Mouse (Mus musculus): ENCODE data around the gene Car2. TPM values are rescaled to one million over a fixed set of nuclear protein-coding genes. Genes with fewer than 3 reads are reported as not detected.

Gene Car2
- polyA plus RNA-seq (2015; fragmentation: Nextera tagmentation; extraction: Ambion mirVana), result 19.9 and 22.5 TPM in 2 replicates

DNA sequence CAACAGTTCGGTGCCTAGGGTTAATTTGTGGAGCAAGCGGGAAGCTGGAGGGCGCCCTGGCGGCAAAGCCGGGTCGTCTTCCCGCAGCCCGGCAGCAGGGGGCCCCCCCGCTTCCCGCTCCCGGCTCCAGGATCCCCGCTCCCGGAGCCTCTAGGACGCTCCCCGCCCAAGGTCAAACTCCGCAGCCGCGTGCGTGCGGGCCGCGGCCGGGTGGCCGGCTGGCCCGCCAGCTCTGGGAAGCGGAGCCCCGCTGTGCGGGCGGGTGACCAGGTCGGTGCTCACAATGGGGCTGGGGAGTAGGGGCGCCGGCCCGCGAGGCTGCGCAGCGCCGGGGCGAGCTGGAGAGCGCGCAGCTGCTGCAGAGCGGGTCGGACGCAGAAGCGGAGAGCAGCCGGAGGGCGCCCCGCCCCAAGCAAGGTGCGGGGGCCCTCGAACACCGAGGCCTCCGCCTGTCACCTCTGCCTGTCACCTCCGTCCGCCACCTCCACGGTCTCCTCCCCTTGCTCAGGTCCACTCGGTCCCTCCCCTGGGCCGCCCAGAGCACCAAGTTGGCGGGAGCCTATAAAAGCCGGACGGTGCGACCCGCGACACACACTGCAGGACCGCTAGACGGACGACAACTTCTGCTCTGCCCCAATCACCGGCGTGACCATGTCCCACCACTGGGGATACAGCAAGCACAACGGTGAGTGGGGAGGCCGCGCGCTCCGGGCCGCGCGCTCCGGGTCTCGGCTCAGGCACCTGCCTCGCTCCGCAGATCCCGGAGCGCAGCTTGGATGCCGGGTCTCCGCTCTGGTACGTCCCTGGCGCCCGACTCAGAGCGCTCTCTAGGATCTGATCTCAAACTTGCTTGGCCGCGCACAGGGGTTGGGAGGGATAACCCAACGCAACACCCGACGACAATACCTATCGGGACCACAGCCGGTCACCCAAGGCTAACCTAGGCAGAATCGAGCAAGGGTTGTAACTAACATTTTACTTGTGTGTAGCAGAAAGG, at the start of gene Car2:
Car2 (plus strand) TSS at position 172 of the 997 bp plus-strand sequence.
- peak within 1 kb of the TSS; percentile 97 for H3K4me2 ChIP-seq (replicated peaks)
- peaks cover 6% of the 10 kb centered on the region; the same call in 1 of the 2 replicates for H3K4me1 ChIP-seq
- no peak within 1 kb of the TSS for H3K27ac ChIP-seq (replicated peaks)
- no peaks in the 10 kb centered on the region for H3K9me3 ChIP-seq (replicated peaks)
- peaks cover 21% of the 10 kb centered on the region for H3K27me3 ChIP-seq
- under 1% methylated on average over 89 of the region's 95 CpGs for WGBS
- no peaks in the 10 kb centered on the region for H3K36me3 ChIP-seq
- peak within 1 kb of the TSS; percentile 53 for H3K9ac ChIP-seq
- peak; percentile 79 for ATAC-seq (ENCODE audit: insufficient number of reproducible peaks, low FRiP score, low TSS enrichment, low read depth)
- peak within 1 kb of the TSS; percentile 62 for H3K4me3 ChIP-seq (replicated peaks)

DNA sequence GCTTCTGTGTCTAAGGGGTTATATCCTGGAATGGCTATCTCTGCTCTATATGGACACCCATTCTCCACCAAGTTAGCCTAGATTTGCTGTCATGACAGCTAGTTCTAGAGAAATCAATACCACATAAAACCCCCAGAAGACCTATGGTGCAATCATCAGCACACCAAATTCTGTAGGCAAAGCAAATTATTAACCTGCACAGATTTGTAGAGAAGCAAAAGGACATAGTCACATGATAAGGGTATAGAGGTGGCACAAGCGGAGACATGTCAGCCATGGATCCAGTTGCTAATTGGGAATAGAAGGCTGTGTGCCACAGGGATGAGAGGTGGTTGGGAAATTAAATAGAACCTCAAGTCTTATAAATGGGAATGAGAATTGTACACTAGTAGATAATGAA, 47.1 kb upstream of the Car2 start:
- no peaks in the 10 kb centered on the region for H3K9me3 ChIP-seq (replicated peaks)
- H3K4me2 ChIP-seq (replicated peaks), result no peak overlapping the region
- H3K4me1 ChIP-seq, result no peaks in the 10 kb centered on the region
- no peaks in the 10 kb centered on the region for H3K27me3 ChIP-seq
- no peak overlapping the region for H3K4me3 ChIP-seq (replicated peaks)
- no peaks in the 10 kb centered on the region for H3K36me3 ChIP-seq
- no peak overlapping the region for H3K9ac ChIP-seq
- no peak overlapping the region for H3K27ac ChIP-seq (replicated peaks)
- WGBS, result 90% methylated on average over 1 of the region's 1 CpGs
- ATAC-seq (ENCODE audit: insufficient number of reproducible peaks, low FRiP score, low TSS enrichment, low read depth), result no peak

DNA sequence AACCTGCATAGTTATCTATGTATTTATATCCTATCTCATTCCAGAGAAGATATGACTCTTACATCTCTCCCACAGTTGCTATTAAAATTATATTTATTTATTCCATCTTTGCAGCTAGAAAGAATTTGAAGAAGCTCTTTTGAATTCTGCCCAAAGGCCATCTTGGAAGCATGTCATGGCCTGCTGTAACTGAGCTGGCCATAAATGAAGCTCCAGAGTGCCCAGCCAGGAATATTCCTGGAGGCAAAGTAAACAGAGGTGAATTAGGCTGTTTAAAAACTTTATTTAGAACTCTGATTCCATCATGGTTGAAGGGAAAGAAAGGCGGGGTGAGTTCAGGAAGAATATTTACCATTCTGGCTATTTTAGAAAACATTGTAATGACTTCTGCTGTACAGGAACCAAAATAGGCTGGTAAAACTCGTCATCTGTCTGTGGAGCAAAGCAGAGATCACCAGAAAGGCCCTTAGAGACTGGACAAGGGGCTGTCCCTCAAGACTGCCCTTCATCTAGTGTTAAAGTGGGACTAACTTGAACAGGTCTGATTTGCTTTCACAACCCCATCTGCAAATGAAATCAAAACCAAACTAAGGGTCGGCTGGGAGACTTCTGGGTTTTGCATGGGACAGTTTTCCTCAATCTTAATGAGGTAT, 46.5 kb upstream of the Car2 start:
- Histone ChIP-seq H3K36me3 (no peaks in the 10 kb centered on the region), H3K9ac (no peak overlapping the region), H3K4me2 (replicated peaks) (no peak overlapping the region), H3K27ac (replicated peaks) (no peak overlapping the region), H3K4me3 (replicated peaks) (no peak overlapping the region), H3K27me3 (no peaks in the 10 kb centered on the region), H3K9me3 (replicated peaks) (no peaks in the 10 kb centered on the region), H3K4me1 (no peaks in the 10 kb centered on the region)
- ATAC-seq (ENCODE audit: insufficient number of reproducible peaks, low FRiP score, low TSS enrichment, low read depth), result no peak
- 72% methylated on average over 3 of the region's 3 CpGs for WGBS

DNA sequence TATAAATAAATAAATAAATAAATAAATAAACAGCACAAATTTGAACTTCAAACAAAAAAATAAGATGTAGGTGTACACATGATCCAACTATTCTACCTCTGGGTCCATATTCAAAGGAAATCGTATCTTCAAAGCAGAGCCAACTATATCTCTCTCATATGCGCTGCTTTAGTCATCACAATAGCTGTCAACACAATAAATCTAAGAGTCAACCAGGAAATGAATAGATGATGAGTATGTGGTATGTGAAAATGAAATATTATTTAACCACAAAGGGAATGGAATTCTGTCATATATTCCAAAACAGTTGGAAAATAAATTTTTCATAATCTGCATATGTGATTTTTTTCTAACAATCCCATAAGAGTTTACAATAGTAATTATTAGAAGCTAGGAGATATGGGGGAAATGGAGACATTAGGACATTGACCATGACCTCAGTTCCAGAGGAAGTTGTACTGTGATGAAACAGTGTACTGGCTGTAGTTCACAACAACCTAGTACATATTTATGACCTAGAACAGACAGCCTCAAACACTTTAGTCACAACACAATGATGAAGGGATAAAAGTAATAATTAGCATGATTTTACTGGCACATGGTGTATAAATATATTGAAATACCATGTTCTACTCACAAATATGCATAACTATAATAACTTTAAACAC, 37.4 kb upstream of the Car2 start:
- Histone ChIP-seq H3K9ac (no peak overlapping the region), H3K36me3 (no peaks in the 10 kb centered on the region), H3K27ac (replicated peaks) (no peak overlapping the region), H3K4me3 (replicated peaks) (no peak overlapping the region), H3K4me1 (no peaks in the 10 kb centered on the region), H3K9me3 (replicated peaks) (no peaks in the 10 kb centered on the region), H3K4me2 (replicated peaks) (no peak overlapping the region), H3K27me3 (no peaks in the 10 kb centered on the region)
- no peak for ATAC-seq (ENCODE audit: insufficient number of reproducible peaks, low FRiP score, low TSS enrichment, low read depth)
- 70% methylated on average over 2 of the region's 2 CpGs for WGBS

DNA sequence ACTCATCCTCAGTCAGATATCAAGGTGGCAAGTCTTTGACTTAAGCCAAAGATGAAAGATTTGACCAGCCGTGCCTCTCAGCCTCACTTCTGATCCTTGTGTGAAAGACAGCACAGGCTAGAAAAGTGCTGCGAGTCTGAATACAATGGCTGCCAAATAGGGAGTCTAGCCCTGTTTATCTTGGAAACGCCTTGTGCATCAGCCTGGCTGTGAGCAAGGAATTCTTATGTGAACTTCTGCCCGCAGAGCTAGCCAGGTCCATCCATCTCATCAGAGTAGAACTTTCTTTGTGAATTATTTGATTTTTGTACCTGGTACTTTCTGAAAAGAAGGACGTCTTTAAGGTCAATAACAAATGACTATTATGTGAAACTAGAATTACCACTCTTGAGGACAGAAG, 32.1 kb upstream of the Car2 start:
- no peaks in the 10 kb centered on the region for H3K27me3 ChIP-seq
- H3K4me3 ChIP-seq (replicated peaks), result no peak overlapping the region
- H3K9me3 ChIP-seq (replicated peaks), result no peaks in the 10 kb centered on the region
- no peaks in the 10 kb centered on the region for H3K36me3 ChIP-seq
- ATAC-seq (ENCODE audit: insufficient number of reproducible peaks, low FRiP score, low TSS enrichment, low read depth), result no peak
- WGBS, result 71% methylated on average over 5 of the region's 5 CpGs
- no peaks in the 10 kb centered on the region for H3K4me1 ChIP-seq
- H3K27ac ChIP-seq (replicated peaks), result no peak overlapping the region
- no peak overlapping the region for H3K4me2 ChIP-seq (replicated peaks)
- no peak overlapping the region for H3K9ac ChIP-seq

DNA sequence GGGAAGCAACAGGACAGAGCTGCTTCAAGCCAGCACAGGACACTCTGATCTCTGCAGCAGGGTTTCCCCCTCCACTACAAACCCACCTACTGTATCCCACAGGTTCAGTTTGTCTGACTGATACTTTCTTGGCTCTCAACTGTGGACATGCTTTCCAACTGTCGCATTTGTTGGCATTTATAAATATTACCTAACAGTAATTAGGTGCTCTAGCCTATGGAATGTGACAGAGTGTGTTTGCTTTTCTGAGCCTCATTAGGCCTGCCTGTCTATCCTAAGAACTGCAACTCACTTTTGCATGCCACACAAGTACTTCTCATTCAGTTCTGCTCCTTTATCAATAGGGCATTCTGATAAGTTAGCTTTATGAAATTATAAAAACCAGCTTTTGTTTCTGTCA, 31.6 kb upstream of the Car2 start:
- H3K4me1 ChIP-seq, result no peaks in the 10 kb centered on the region
- no peaks in the 10 kb centered on the region for H3K27me3 ChIP-seq
- no peak for ATAC-seq (ENCODE audit: insufficient number of reproducible peaks, low FRiP score, low TSS enrichment, low read depth)
- no peak overlapping the region for H3K4me3 ChIP-seq (replicated peaks)
- no peak overlapping the region for H3K9ac ChIP-seq
- no peak overlapping the region for H3K27ac ChIP-seq (replicated peaks)
- no peaks in the 10 kb centered on the region for H3K36me3 ChIP-seq
- no peak overlapping the region for H3K4me2 ChIP-seq (replicated peaks)
- no peaks in the 10 kb centered on the region for H3K9me3 ChIP-seq (replicated peaks)
- 64% methylated on average over 1 of the region's 1 CpGs for WGBS

DNA sequence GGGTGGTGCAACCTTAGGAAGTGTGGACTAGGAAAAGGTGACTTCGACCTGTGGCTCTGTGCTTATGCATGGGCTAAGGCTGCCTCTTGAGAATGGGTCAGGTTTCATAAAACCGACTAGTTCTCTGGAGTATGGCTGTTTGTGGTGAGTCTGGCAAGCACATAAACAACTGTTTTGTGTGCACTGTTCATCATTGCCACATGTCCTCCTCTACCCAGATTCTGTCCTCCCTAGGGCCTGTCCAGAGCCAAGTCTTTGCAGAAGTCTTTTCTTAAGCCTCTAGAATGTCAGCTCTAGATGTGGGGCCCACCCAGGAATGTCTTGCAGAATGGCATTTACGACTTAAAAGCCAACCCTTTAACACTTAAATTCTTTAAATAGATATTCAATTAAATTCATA, 28.2 kb upstream of the Car2 start:
- no peaks in the 10 kb centered on the region for H3K9me3 ChIP-seq (replicated peaks)
- H3K27me3 ChIP-seq, result no peaks in the 10 kb centered on the region

DNA sequence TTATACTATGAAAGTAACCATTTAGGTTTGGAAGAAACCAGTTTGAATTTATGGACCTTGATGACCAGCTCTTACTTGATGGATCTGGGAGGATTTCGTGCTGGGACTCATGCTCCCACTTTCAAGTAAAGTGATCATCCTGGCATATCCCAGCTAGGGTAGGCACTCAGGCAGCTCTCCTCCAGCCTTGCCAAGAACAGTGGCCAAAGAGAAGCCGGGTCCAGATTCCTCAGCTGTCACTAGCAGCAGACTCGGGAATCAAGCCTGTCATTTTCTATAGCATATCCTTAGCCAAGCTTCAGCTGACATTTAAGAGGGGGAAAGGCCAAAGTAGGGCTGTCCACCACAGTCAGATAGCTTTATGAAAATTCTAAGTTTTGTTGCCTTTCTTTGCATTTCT, 25.8 kb upstream of the Car2 start:
- Histone ChIP-seq H3K27me3 (no peaks in the 10 kb centered on the region), H3K4me2 (replicated peaks) (no peak overlapping the region), H3K4me3 (replicated peaks) (no peak overlapping the region), H3K4me1 (peaks cover 13% of the 10 kb centered on the region; the same call in 1 of the 2 replicates), H3K27ac (replicated peaks) (no peak overlapping the region), H3K9ac (no peak overlapping the region), H3K36me3 (no peaks in the 10 kb centered on the region), H3K9me3 (replicated peaks) (no peaks in the 10 kb centered on the region)
- 61% methylated on average over 3 of the region's 3 CpGs for WGBS
- ATAC-seq (ENCODE audit: insufficient number of reproducible peaks, low FRiP score, low TSS enrichment, low read depth), result no peak

More for the DNA sequence above, 28.2 kb upstream of the Car2 start:
- Histone ChIP-seq H3K4me3 (replicated peaks) (no peak overlapping the region), H3K4me1 (peaks cover 7% of the 10 kb centered on the region; the same call in 1 of the 2 replicates), H3K36me3 (no peaks in the 10 kb centered on the region), H3K9ac (no peak overlapping the region), H3K4me2 (replicated peaks) (no peak overlapping the region), H3K27ac (replicated peaks) (no peak overlapping the region)
- WGBS, result 49% methylated on average over 3 of the region's 3 CpGs
- no peak for ATAC-seq (ENCODE audit: insufficient number of reproducible peaks, low FRiP score, low TSS enrichment, low read depth)

DNA sequence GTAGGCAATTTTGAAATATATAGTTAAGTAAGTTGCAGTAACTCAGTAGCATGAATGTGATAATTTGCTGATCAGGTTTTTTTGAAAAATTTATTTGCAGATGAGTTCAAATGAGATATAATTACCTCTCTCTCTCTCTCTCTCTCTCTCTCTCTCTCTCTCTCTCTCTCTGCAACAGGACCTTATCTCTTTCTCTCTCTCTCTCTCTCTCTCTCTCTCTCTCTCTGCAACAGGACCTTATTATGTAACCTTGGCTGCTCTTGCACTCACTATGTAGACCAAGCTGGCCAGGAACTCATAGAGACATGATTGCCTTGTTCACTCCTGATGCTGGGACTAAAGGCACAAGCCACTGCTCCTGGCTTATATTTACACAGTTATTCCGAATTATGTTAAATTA, 24.9 kb upstream of the Car2 start:
- H3K4me1 ChIP-seq, result peaks cover 13% of the 10 kb centered on the region; the same call in 1 of the 2 replicates
- no peak overlapping the region for H3K27ac ChIP-seq (replicated peaks)
- no peak for ATAC-seq (ENCODE audit: insufficient number of reproducible peaks, low FRiP score, low TSS enrichment, low read depth)
- no peaks in the 10 kb centered on the region for H3K9me3 ChIP-seq (replicated peaks)
- 71% methylated on average over 1 of the region's 1 CpGs for WGBS
- no peak overlapping the region for H3K9ac ChIP-seq
- H3K4me2 ChIP-seq (replicated peaks), result no peak overlapping the region
- H3K27me3 ChIP-seq, result no peaks in the 10 kb centered on the region
- no peak overlapping the region for H3K4me3 ChIP-seq (replicated peaks)
- no peaks in the 10 kb centered on the region for H3K36me3 ChIP-seq

DNA sequence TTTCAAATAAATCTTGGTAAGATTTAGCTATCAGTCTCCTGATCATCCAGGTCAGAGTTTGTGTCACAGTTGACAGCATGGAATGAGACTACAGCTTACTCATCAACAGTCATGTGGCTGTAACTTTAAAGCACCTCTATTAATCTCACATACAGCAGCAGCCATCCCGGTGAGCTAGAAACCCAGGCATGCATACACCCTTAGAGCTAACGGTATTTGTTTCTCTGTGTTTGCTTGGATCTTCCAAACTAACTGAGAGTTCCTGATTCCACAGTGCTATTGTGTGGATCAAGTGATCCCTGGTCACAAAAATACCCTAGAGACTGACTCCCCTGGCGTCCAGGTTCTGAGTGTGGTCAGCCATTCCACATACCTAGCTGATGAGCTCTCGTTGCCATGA, 24.3 kb upstream of the Car2 start:
- no peak for ATAC-seq (ENCODE audit: insufficient number of reproducible peaks, low FRiP score, low TSS enrichment, low read depth)
- Histone ChIP-seq H3K27me3 (no peaks in the 10 kb centered on the region), H3K9ac (no peak overlapping the region), H3K4me3 (replicated peaks) (no peak overlapping the region), H3K36me3 (no peaks in the 10 kb centered on the region), H3K27ac (replicated peaks) (no peak overlapping the region), H3K9me3 (replicated peaks) (no peaks in the 10 kb centered on the region), H3K4me2 (replicated peaks) (no peak overlapping the region), H3K4me1 (peaks cover 13% of the 10 kb centered on the region; the same call in 1 of the 2 replicates)
- WGBS, result 28% methylated on average over 4 of the region's 4 CpGs

DNA sequence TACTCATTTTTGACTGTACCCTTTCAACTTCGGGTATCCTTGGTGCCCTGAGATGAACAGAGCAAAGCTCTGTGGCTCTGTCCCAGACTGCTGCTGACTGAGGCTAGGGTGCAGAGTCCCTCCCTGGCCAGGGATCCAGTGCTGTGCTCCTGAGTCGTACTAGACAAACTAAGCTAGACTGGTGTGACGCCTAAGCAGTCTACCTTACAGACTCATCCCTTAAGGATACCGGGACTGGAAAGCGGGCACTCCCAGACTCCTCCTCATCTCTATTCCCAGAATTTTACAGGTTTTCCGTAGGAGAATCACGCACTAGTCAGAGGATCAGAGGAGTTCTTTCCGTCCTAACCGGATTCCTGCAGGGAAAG, 23.4 kb upstream of the Car2 start:
- H3K4me3 ChIP-seq (replicated peaks), result peak overlapping the region; percentile 36
- peak overlapping the region; percentile 28; the same call in 1 of the 2 replicates for H3K9ac ChIP-seq

More for the DNA sequence above, 23.4 kb upstream of the Car2 start:
- no peaks in the 10 kb centered on the region for H3K9me3 ChIP-seq (replicated peaks)
- WGBS, result under 1% methylated on average over 9 of the region's 9 CpGs
- H3K4me1 ChIP-seq, result peaks cover 13% of the 10 kb centered on the region; the same call in 1 of the 2 replicates
- H3K27ac ChIP-seq (replicated peaks), result no peak overlapping the region
- H3K36me3 ChIP-seq, result no peaks in the 10 kb centered on the region
- H3K4me2 ChIP-seq (replicated peaks), result peak overlapping the region; percentile 64
- H3K27me3 ChIP-seq, result no peaks in the 10 kb centered on the region
- peak; percentile 82; the same call in 1 of the 2 replicates for ATAC-seq (ENCODE audit: insufficient number of reproducible peaks, low FRiP score, low TSS enrichment, low read depth)

All from embryonic facial prominence, embryonic 15.5 days (tissue).